Mouse (Mus musculus) hindbrain, postnatal 0 days (tissue): Measurements from ENCODE around the gene Ccndbp1. TPM values are rescaled to one million over a fixed set of nuclear protein-coding genes. Genes with fewer than 3 reads are reported as not detected.
"Not testable (repeated sequence)": the region's sequence is repeated elsewhere in the genome, so short reads cannot be mapped to it uniquely, and the experiment has no call there.

Source experiments
- ATAC-seq: fragments of 200-750 bp; cut with Nextera tagmentation; 2 replicates; pipeline ENCODE4 v1.8.0; 2017; ENCODE audit warnings: mild to moderate bottlenecking, moderate TSS enrichment, moderate library complexity
- DNase-seq: peaks from one replicate; pipeline ENCODE4 v3.0.0-alpha.2; 2015; ENCODE audit warnings: low spot score
- H3K27ac ChIP-seq: fragments of 300-500 bp; sonication (generic); 2 replicates; pipeline ENCODE4 v1.5.1; 2014; ENCODE audit warnings: mild to moderate bottlenecking
- H3K27me3 ChIP-seq: fragments of 300-500 bp; sonication (generic); 2 replicates; pipeline ENCODE4 v1.6.1; 2014; ENCODE audit warnings: low read length, mixed read lengths; ENCODE audit not compliant: insufficient read depth
- H3K36me3 ChIP-seq: fragments of 300-500 bp; sonication (generic); 2 replicates; pipeline ENCODE4 v1.6.1; 2014; ENCODE audit warnings: low read length, mixed read lengths; ENCODE audit not compliant: insufficient read depth
- H3K4me1 ChIP-seq: fragments of 300-500 bp; sonication (generic); 2 replicates; pipeline ENCODE4 v1.6.1; 2014; ENCODE audit warnings: antibody characterized with exemption, low read length, mixed read lengths; ENCODE audit not compliant: insufficient read depth
- H3K4me2 ChIP-seq: fragments of 300-500 bp; sonication (generic); 2 replicates; pipeline ENCODE4 v1.6.1; 2014; ENCODE audit warnings: low read depth, mild to moderate bottlenecking, low read length, moderate library complexity, mixed read lengths
- H3K4me3 ChIP-seq: fragments of 300-500 bp; sonication (generic); 2 replicates; pipeline ENCODE4 v1.5.1; 2014; ENCODE audit warnings: low read length
- H3K9ac ChIP-seq: fragments of 300-500 bp; sonication (generic); replicated peaks from 2 replicates; pipeline ENCODE4 v1.6.1; 2014; ENCODE audit warnings: mild to moderate bottlenecking, low read length, moderate library complexity, mixed read lengths
- H3K9me3 ChIP-seq: fragments of 300-500 bp; sonication (generic); 2 replicates; pipeline ENCODE4 v1.6.1; 2016; ENCODE audit warnings: low read length, mixed read lengths
- CTCF ChIP-seq: IDR thresholded peaks from 2 replicates; pipeline ENCODE4 v1.5.1; 2016; ENCODE audit warnings: antibody characterized with exemption, control low read depth, low read depth
- WGBS: fragments of 180-500 bp; shearing (Covaris S2); extraction: QIAGEN DNeasy Blood & Tissue Kit; methylation state at CpG from one replicate; pipeline ENCODE4 v1.1.7; 2014; 5-methylcytosine and 5-hydroxymethylcytosine counted together
- polyA plus RNA-seq: library from polyadenylated mRNA; unstranded; fragments of >200 nt; fragmentation: Nextera tagmentation; extraction: Ambion mirVana; gene quantifications from 2 replicates; pipeline ENCODE4 v1.2.1, GENCODE M21; 2015
- total RNA-seq: library from RNA; depleted of rRNA; stranded (reverse); fragments of >200 nt; gene quantifications from 2 replicates; pipeline ENCODE4 v1.2.3, GENCODE M21; 2014

Ccndbp1 gene
- total and polyA plus RNA-seq, 2 experiments from 2014 or later = 42.3 to 76.5 TPM

- WGBS = 84% methylated on average over 2 of the region's 2 CpGs
- Histone ChIP-seq H3K9me3 (no peaks in the 10 kb centered on the region), H3K27ac (no peak overlapping the region), H3K4me3 (no peak overlapping the region), H3K4me2 (no peak overlapping the region), H3K36me3 (peaks cover 35% of the 10 kb centered on the region), H3K9ac (no peak overlapping the region), H3K27me3 (no peaks in the 10 kb centered on the region), H3K4me1 (no peaks in the 10 kb centered on the region)
- no peak for ATAC-seq
- no peak for TF ChIP-seq CTCF
- DNase-seq = no peak
These were observed 7.3 kb downstream of the Ccndbp1 start for GRCm38 (mm10) chr2:121015507-121015906.

DNA sequence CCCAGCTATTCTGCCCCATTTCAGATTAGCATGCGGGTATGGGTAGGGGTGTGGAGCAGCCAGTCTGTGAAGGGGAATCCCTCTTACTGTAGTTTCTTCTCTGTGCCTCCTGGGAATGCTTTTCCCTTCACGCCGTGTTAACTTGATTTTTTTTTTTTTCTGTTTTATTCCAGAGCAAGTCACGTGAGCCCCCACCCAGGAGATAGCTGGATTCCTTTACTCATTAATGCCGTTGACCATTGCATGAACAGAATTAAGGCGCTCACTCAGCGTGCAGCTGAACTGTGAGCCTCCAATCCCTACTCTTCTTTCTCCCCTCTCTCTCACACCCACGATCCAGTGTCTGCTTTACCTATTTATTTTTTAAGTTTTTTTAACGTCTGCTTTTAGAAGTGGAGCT lies 8.0 kb downstream of the Ccndbp1 start:
- peaks cover 33% of the 10 kb centered on the region for H3K36me3 ChIP-seq
- no peak for TF ChIP-seq CTCF
- ATAC-seq = no peak
- no peaks in the 10 kb centered on the region for H3K27me3 ChIP-seq
- no peak overlapping the region for H3K4me3 ChIP-seq
- H3K9ac ChIP-seq = no peak overlapping the region
- H3K27ac ChIP-seq = no peak overlapping the region
- H3K4me1 ChIP-seq = no peaks in the 10 kb centered on the region
- H3K4me2 ChIP-seq = no peak overlapping the region
- no peaks in the 10 kb centered on the region for H3K9me3 ChIP-seq
- DNase-seq = no peak
- 86% methylated on average over 9 of the region's 9 CpGs for WGBS

- peaks cover 24% of the 10 kb centered on the region for H3K36me3 ChIP-seq
- H3K9ac ChIP-seq = no peak overlapping the region
- WGBS = 97% methylated on average over 1 of the region's 1 CpGs
- H3K9me3 ChIP-seq = no peaks in the 10 kb centered on the region
- no peak overlapping the region for H3K27ac ChIP-seq
- H3K27me3 ChIP-seq = no peaks in the 10 kb centered on the region
- ATAC-seq = no peak
- H3K4me1 ChIP-seq = no peaks in the 10 kb centered on the region
- no peak for TF ChIP-seq CTCF
- no peak overlapping the region for H3K4me3 ChIP-seq
- DNase-seq = no peak
- H3K4me2 ChIP-seq = no peak overlapping the region
These were observed 8.9 kb downstream of the Ccndbp1 start for GRCm38 (mm10) chr2:121017151-121017550.

DNA sequence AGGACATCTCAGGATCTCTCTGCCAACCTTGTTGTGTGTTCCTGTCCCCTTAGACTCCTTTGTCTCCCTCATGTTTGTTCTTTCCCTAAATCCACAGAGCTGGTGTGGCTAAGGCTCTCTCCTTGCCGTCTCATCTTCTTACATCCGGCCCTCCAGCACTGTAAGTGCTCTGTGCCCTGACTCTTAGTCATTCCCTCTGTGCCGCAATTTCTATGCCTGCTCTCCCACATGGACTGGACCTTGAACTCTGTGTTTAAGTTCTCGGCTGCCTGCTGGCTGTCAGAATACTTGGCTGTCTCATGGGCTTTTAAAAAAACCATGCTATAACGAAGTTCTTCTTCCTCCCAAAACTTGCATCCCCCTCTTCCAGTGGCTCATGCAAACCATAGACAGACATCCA lies 14.7 kb downstream of the Ccndbp1 start:
- no peak for TF ChIP-seq CTCF
- H3K27me3 ChIP-seq = no peaks in the 10 kb centered on the region
- ATAC-seq = no peak
- no peak overlapping the region for H3K9ac ChIP-seq
- 0 out of 2 replicates have a peak, but pooled peaks cover under 1% of the 10 kb centered on the region for H3K36me3 ChIP-seq
- WGBS = 63% methylated on average over 5 of the region's 5 CpGs
- DNase-seq = no peak
- no peak overlapping the region for H3K4me2 ChIP-seq
- no peak overlapping the region for H3K4me3 ChIP-seq
- H3K4me1 ChIP-seq = no peaks in the 10 kb centered on the region
- H3K27ac ChIP-seq = no peak overlapping the region
- H3K9me3 ChIP-seq = no peaks in the 10 kb centered on the region

DNA sequence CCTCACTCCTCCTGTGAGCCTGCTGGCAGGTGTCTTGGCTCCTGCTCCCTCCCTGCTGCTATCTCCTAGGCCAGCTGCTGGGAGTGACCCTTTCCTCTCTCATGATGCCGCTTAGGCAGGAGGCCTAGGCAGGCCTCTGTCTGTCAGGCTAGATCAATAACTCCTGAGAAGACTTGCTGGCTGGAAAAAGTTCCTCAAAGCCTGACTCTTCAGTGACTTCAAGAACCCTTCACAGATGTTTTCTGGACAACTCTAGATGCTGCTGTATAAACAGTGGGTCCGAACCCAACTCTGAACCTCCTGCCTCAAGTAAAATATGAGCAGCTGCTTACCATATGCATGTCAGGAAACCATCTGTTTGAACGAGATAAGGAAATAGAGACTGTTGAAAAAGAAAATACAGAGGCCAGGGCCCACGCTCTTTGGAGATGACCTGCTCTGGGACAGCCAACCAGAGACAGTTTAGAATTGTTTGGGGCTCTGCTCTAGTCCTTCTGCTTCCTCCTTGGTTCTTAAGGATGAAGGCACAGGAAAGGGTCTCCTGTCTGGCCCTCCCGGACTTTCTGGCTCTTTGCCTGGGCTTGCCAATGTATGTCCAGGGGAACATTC lies 28.6 kb downstream of the Ccndbp1 start, which contains the start of gene Epb42:
Epb42 (minus strand) TSS at position 340 of the 609 bp plus-strand sequence.
- no peak within 1 kb of the TSS for H3K4me3 ChIP-seq
- H3K27ac ChIP-seq = no peak within 1 kb of the TSS
- TF ChIP-seq CTCF = no peak
- no peak for DNase-seq
- no peaks in the 10 kb centered on the region for H3K36me3 ChIP-seq
- no peak within 1 kb of the TSS for H3K9ac ChIP-seq
- no peaks in the 10 kb centered on the region for H3K27me3 ChIP-seq
- H3K9me3 ChIP-seq = no peaks in the 10 kb centered on the region
- H3K4me1 ChIP-seq = no peaks in the 10 kb centered on the region
- no peak for ATAC-seq
- no peak within 1 kb of the TSS for H3K4me2 ChIP-seq
- WGBS = 65% methylated on average over 5 of the region's 5 CpGs

DNA sequence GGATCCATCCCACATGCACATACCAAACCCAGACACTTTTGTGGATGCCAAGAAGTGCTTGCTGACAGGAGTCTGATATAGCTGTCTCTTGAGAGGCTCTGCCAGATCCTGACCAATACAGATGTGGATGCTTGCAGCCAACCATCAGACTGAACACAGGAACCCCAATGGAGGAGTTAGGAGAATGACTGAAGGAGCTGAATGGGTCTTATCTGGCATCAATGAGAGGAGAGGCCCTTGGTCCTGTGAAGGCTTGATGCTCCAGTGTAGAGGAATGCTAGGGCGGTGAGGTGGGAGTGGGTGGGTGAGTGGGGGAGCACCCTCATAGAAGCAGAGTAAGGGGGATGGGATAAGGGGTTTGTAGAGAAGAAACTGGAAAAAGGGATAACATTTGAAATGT lies 30.6 kb downstream of the Ccndbp1 start:
- not testable (repeated sequence) for H3K9ac ChIP-seq, H3K36me3 ChIP-seq, H3K4me1 ChIP-seq, ATAC-seq, H3K27me3 ChIP-seq, H3K4me2 ChIP-seq, H3K9me3 ChIP-seq, DNase-seq, H3K4me3 ChIP-seq, H3K27ac ChIP-seq
- WGBS = 96% methylated on average over 1 of the region's 1 CpGs

DNA sequence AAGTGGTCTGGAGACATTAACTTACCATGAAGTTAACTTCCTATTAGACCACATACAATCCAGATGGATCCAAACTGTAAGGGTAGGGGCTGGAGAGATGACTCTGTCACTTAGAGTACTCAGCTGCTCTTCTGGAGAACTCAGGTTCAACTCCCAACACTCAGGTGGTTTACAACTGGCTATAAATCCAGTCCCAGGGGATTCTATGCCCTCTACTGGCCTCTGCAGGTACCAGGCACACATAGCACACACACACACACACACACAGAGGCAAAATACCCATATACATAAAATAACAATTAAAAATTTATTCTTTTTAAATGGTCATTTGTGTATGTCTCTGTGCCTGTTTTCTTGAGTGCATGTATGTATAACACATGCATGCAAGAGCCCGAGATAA lies 31.2 kb downstream of the Ccndbp1 start:
- no peak for ATAC-seq
- Histone ChIP-seq H3K27me3 (no peaks in the 10 kb centered on the region), H3K9me3 (no peaks in the 10 kb centered on the region), H3K4me2 (no peak overlapping the region), H3K4me3 (no peak overlapping the region), H3K9ac (no peak overlapping the region), H3K27ac (no peak overlapping the region), H3K36me3 (no peaks in the 10 kb centered on the region), H3K4me1 (no peaks in the 10 kb centered on the region)
- TF ChIP-seq CTCF = no peak
- 93% methylated on average over 1 of the region's 1 CpGs for WGBS
- DNase-seq = no peak
